Mouse (Mus musculus): ENCODE data around the gene Plet1. TPM values are rescaled to one million over a fixed set of nuclear protein-coding genes. Genes with fewer than 3 reads are reported as not detected.

The Plet1 gene
- polyA plus RNA-seq, 1 experiment from 2014 or later = 7.1 TPM

- no peak overlapping the region for H3K4me3 ChIP-seq (ENCODE audit: low read depth, low read length)
- 0 out of 2 replicates have a peak, but pooled peaks have one; percentile 53 for ATAC-seq (ENCODE audit: low read depth)
- 11% methylated on average over 10 of the region's 10 CpGs for WGBS
These were observed 8.8 kb upstream of the Plet1 start for GRCm38 (mm10) chr9:50485521-50485920.

GRCm38 (mm10) chr9:50490836-50491235, 3.5 kb upstream of the Plet1 start:
- Histone ChIP-seq H3K27ac (replicated peaks; ENCODE audit: low read depth, low read length) (no peak overlapping the region), H3K4me2 (ENCODE audit: low read depth, low read length) (no peak overlapping the region), H3K4me3 (ENCODE audit: low read depth, low read length) (no peak overlapping the region), H3K9ac (ENCODE audit: low read depth, low read length) (no peak overlapping the region), H3K36me3 (ENCODE audit: control insufficient read depth, insufficient read depth, low read length) (no peaks in the 10 kb centered on the region), H3K4me1 (ENCODE audit: control insufficient read depth, insufficient read depth, low read length) (0 out of 2 replicates have a peak, but pooled peaks cover under 1% of the 10 kb centered on the region), H3K27me3 (replicated peaks; ENCODE audit: control insufficient read depth, insufficient read depth, low read length) (no peaks in the 10 kb centered on the region), H3K9me3 (ENCODE audit: control insufficient read depth, low read length) (no peaks in the 10 kb centered on the region)
- DNase-seq (ENCODE audit: low spot score) (no peak), ATAC-seq (ENCODE audit: low read depth) (no peak)

More at GRCm38 (mm10) chr9:50485521-50485920, 8.8 kb upstream of the Plet1 start:
- peaks cover 5% of the 10 kb centered on the region; the same call in 1 of the 2 replicates for H3K4me1 ChIP-seq (ENCODE audit: control insufficient read depth, insufficient read depth, low read length)
- H3K4me2 ChIP-seq (ENCODE audit: low read depth, low read length) = peak overlapping the region; percentile 34
- H3K27me3 ChIP-seq (replicated peaks; ENCODE audit: control insufficient read depth, insufficient read depth, low read length) = no peaks in the 10 kb centered on the region
- no peak overlapping the region for H3K27ac ChIP-seq (replicated peaks; ENCODE audit: low read depth, low read length)
- no peaks in the 10 kb centered on the region for H3K9me3 ChIP-seq (ENCODE audit: control insufficient read depth, low read length)
- DNase-seq (ENCODE audit: low spot score) = peak; percentile 28
- no peak overlapping the region for H3K9ac ChIP-seq (ENCODE audit: low read depth, low read length)
- no peaks in the 10 kb centered on the region for H3K36me3 ChIP-seq (ENCODE audit: control insufficient read depth, insufficient read depth, low read length)

- Histone ChIP-seq H3K4me3 (ENCODE audit: low read depth, low read length) (no peak overlapping the region), H3K36me3 (ENCODE audit: control insufficient read depth, insufficient read depth, low read length) (no peaks in the 10 kb centered on the region), H3K27ac (replicated peaks; ENCODE audit: low read depth, low read length) (no peak overlapping the region), H3K4me2 (ENCODE audit: low read depth, low read length) (no peak overlapping the region), H3K27me3 (replicated peaks; ENCODE audit: control insufficient read depth, insufficient read depth, low read length) (no peaks in the 10 kb centered on the region), H3K9me3 (ENCODE audit: control insufficient read depth, low read length) (no peaks in the 10 kb centered on the region), H3K4me1 (ENCODE audit: control insufficient read depth, insufficient read depth, low read length) (peaks cover 8% of the 10 kb centered on the region), H3K9ac (ENCODE audit: low read depth, low read length) (no peak overlapping the region)
- 71% methylated on average over 2 of the region's 2 CpGs for WGBS
- DNase-seq (ENCODE audit: low spot score) (no peak), ATAC-seq (ENCODE audit: low read depth) (no peak)
These were observed 2.7 kb upstream of the Plet1 start for GRCm38 (mm10) chr9:50491531-50492045.

GRCm38 (mm10) chr9:50493777-50494176, 548 bp upstream of the Plet1 start:
- no peak for ATAC-seq (ENCODE audit: low read depth)
- Histone ChIP-seq H3K4me1 (ENCODE audit: control insufficient read depth, insufficient read depth, low read length) (peaks cover 12% of the 10 kb centered on the region), H3K4me2 (ENCODE audit: low read depth, low read length) (no peak overlapping the region), H3K27me3 (replicated peaks; ENCODE audit: control insufficient read depth, insufficient read depth, low read length) (no peaks in the 10 kb centered on the region), H3K4me3 (ENCODE audit: low read depth, low read length) (no peak overlapping the region), H3K9me3 (ENCODE audit: control insufficient read depth, low read length) (no peaks in the 10 kb centered on the region), H3K9ac (ENCODE audit: low read depth, low read length) (no peak overlapping the region), H3K27ac (replicated peaks; ENCODE audit: low read depth, low read length) (no peak overlapping the region), H3K36me3 (ENCODE audit: control insufficient read depth, insufficient read depth, low read length) (no peaks in the 10 kb centered on the region)
- DNase-seq (ENCODE audit: low spot score) = no peak
- WGBS = 72% methylated on average over 2 of the region's 2 CpGs

- DNase-seq (ENCODE audit: low spot score) = no peak
These were observed 1.3 kb downstream of the Plet1 start for GRCm38 (mm10) chr9:50495405-50496150.

GRCm38 (mm10) chr9:50496151-50496505, 1.8 kb downstream of the Plet1 start:
- 34% methylated on average over 6 of the region's 6 CpGs for WGBS
- Histone ChIP-seq H3K4me3 (ENCODE audit: low read depth, low read length) (no peak overlapping the region), H3K9ac (ENCODE audit: low read depth, low read length) (no peak overlapping the region), H3K4me2 (ENCODE audit: low read depth, low read length) (no peak overlapping the region), H3K9me3 (ENCODE audit: control insufficient read depth, low read length) (no peaks in the 10 kb centered on the region), H3K36me3 (ENCODE audit: control insufficient read depth, insufficient read depth, low read length) (no peaks in the 10 kb centered on the region), H3K27ac (replicated peaks; ENCODE audit: low read depth, low read length) (no peak overlapping the region), H3K4me1 (ENCODE audit: control insufficient read depth, insufficient read depth, low read length) (peaks cover 12% of the 10 kb centered on the region), H3K27me3 (replicated peaks; ENCODE audit: control insufficient read depth, insufficient read depth, low read length) (no peaks in the 10 kb centered on the region)
- no peak for DNase-seq (ENCODE audit: low spot score)
- peak; percentile 22; the same call in 1 of the 2 replicates for ATAC-seq (ENCODE audit: low read depth)

More at GRCm38 (mm10) chr9:50495405-50496150, 1.3 kb downstream of the Plet1 start:
- H3K4me3 ChIP-seq (ENCODE audit: low read depth, low read length) = no peak overlapping the region
- no peak overlapping the region for H3K9ac ChIP-seq (ENCODE audit: low read depth, low read length)
- H3K9me3 ChIP-seq (ENCODE audit: control insufficient read depth, low read length) = no peaks in the 10 kb centered on the region
- H3K36me3 ChIP-seq (ENCODE audit: control insufficient read depth, insufficient read depth, low read length) = no peaks in the 10 kb centered on the region
- peaks cover 12% of the 10 kb centered on the region for H3K4me1 ChIP-seq (ENCODE audit: control insufficient read depth, insufficient read depth, low read length)
- no peak for ATAC-seq (ENCODE audit: low read depth)
- no peak overlapping the region for H3K4me2 ChIP-seq (ENCODE audit: low read depth, low read length)
- no peaks in the 10 kb centered on the region for H3K27me3 ChIP-seq (replicated peaks; ENCODE audit: control insufficient read depth, insufficient read depth, low read length)
- WGBS = 62% methylated on average over 10 of the region's 10 CpGs
- H3K27ac ChIP-seq (replicated peaks; ENCODE audit: low read depth, low read length) = no peak overlapping the region

- Histone ChIP-seq H3K9ac (ENCODE audit: low read depth, low read length) (no peak overlapping the region), H3K4me3 (ENCODE audit: low read depth, low read length) (no peak overlapping the region), H3K9me3 (ENCODE audit: control insufficient read depth, low read length) (no peaks in the 10 kb centered on the region), H3K36me3 (ENCODE audit: control insufficient read depth, insufficient read depth, low read length) (no peaks in the 10 kb centered on the region), H3K27me3 (replicated peaks; ENCODE audit: control insufficient read depth, insufficient read depth, low read length) (no peaks in the 10 kb centered on the region), H3K27ac (replicated peaks; ENCODE audit: low read depth, low read length) (no peak overlapping the region), H3K4me2 (ENCODE audit: low read depth, low read length) (no peak overlapping the region), H3K4me1 (ENCODE audit: control insufficient read depth, insufficient read depth, low read length) (peaks cover 12% of the 10 kb centered on the region)
- no peak for ATAC-seq (ENCODE audit: low read depth)
- DNase-seq (ENCODE audit: low spot score) = no peak
- WGBS = 14% methylated on average over 6 of the region's 6 CpGs
These were observed 2.2 kb downstream of the Plet1 start for GRCm38 (mm10) chr9:50496546-50496945.

- H3K36me3 ChIP-seq (ENCODE audit: control insufficient read depth, insufficient read depth, low read length) = no peaks in the 10 kb centered on the region
- H3K4me3 ChIP-seq (ENCODE audit: low read depth, low read length) = no peak overlapping the region
- no peaks in the 10 kb centered on the region for H3K9me3 ChIP-seq (ENCODE audit: control insufficient read depth, low read length)
- no peak for DNase-seq (ENCODE audit: low spot score)
- no peak for ATAC-seq (ENCODE audit: low read depth)
- H3K9ac ChIP-seq (ENCODE audit: low read depth, low read length) = no peak overlapping the region
- no peaks in the 10 kb centered on the region for H3K27me3 ChIP-seq (replicated peaks; ENCODE audit: control insufficient read depth, insufficient read depth, low read length)
- no peak overlapping the region for H3K4me2 ChIP-seq (ENCODE audit: low read depth, low read length)
- 55% methylated on average over 6 of the region's 6 CpGs for WGBS
- H3K27ac ChIP-seq (replicated peaks; ENCODE audit: low read depth, low read length) = no peak overlapping the region
- H3K4me1 ChIP-seq (ENCODE audit: control insufficient read depth, insufficient read depth, low read length) = peaks cover 12% of the 10 kb centered on the region
These were observed 2.8 kb downstream of the Plet1 start for GRCm38 (mm10) chr9:50497076-50497475.

GRCm38 (mm10) chr9:50497536-50497935, 3.2 kb downstream of the Plet1 start:
- H3K4me2 ChIP-seq (ENCODE audit: low read depth, low read length) = no peak overlapping the region
- 77% methylated on average over 2 of the region's 2 CpGs for WGBS

More at GRCm38 (mm10) chr9:50497536-50497935, 3.2 kb downstream of the Plet1 start:
- Histone ChIP-seq H3K36me3 (ENCODE audit: control insufficient read depth, insufficient read depth, low read length) (no peaks in the 10 kb centered on the region), H3K4me3 (ENCODE audit: low read depth, low read length) (no peak overlapping the region), H3K27ac (replicated peaks; ENCODE audit: low read depth, low read length) (no peak overlapping the region), H3K9me3 (ENCODE audit: control insufficient read depth, low read length) (no peaks in the 10 kb centered on the region), H3K4me1 (ENCODE audit: control insufficient read depth, insufficient read depth, low read length) (peaks cover 12% of the 10 kb centered on the region), H3K9ac (ENCODE audit: low read depth, low read length) (no peak overlapping the region), H3K27me3 (replicated peaks; ENCODE audit: control insufficient read depth, insufficient read depth, low read length) (no peaks in the 10 kb centered on the region)
- ATAC-seq (ENCODE audit: low read depth) (no peak), DNase-seq (ENCODE audit: low spot score) (no peak)
